Mouse (Mus musculus) brown adipose tissue, adult 24 weeks (tissue): ENCODE measurements around the gene Rnf145. TPM values are rescaled to one million over a fixed set of nuclear protein-coding genes. Genes with fewer than 3 reads are reported as not detected.

Experiments used
- H3K27ac ChIP-seq: fragments of 200-500 bp; replicated peaks from 2 replicates; pipeline ENCODE4 v1.5.1; 2012; ENCODE audit warnings: low read depth, mild to moderate bottlenecking, low read length
- H3K4me1 ChIP-seq: fragments of 200-500 bp; 2 replicates; pipeline ENCODE4 v1.6.1; 2012; ENCODE audit warnings: low read length, mixed read lengths; ENCODE audit not compliant: control insufficient read depth, insufficient read depth, insufficient read length
- H3K4me3 ChIP-seq: fragments of 200-500 bp; 2 replicates; pipeline ENCODE4 v1.5.1; 2012; ENCODE audit warnings: low read depth, mild to moderate bottlenecking, low read length, moderate library complexity; ENCODE audit not compliant: insufficient read depth
- polyA plus RNA-seq: library from polyadenylated mRNA; stranded (reverse); fragments of >200 nt; gene quantifications from 2 replicates; pipeline ENCODE4 v1.2.4, GENCODE M21; 2012; ENCODE audit not compliant: missing spikeins, insufficient read depth, insufficient read length

Gene Rnf145
- polyA plus RNA-seq, 1 experiment = 15.9 TPM

GRCm38 (mm10) chr11:44519950-44520761 lies 1.4 kb downstream of the Rnf145 start:
- H3K4me1 ChIP-seq = no peaks in the 10 kb centered on the region
- H3K4me3 ChIP-seq = peak overlapping the region; percentile 68

DNA sequence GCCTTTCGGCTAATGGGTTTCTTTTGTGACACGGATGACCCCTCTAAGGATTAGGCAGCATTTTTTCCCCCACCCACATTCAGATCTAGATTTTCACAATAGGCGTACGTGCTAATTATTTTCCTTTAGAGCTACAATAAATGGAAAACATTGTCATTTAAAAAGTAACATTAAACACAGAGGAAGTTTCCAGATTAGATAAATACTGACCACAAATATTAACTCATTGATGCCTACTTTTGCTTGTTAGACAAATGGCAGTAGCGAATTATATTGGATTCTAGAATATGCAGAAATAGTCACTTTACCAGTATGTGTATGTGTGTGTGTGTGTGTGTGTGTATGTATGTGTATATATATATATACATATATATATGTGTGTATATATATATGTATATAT lies 3.8 kb downstream of the Rnf145 start:
- H3K4me3 ChIP-seq = no peak overlapping the region
- H3K4me1 ChIP-seq = no peaks in the 10 kb centered on the region
- H3K27ac ChIP-seq = no peak overlapping the region

More at GRCm38 (mm10) chr11:44519950-44520761, 1.4 kb downstream of the Rnf145 start:
- H3K27ac ChIP-seq = peak overlapping the region; percentile 57

- H3K4me3 ChIP-seq = no peak overlapping the region
- no peak overlapping the region for H3K27ac ChIP-seq
- peaks cover 4% of the 10 kb centered on the region for H3K4me1 ChIP-seq
Measured at GRCm38 (mm10) chr11:44525765-44526164, 7.0 kb downstream of the Rnf145 start.

GRCm38 (mm10) chr11:44526654-44527263 lies 8.0 kb downstream of the Rnf145 start:
- Histone ChIP-seq H3K4me3 (no peak overlapping the region), H3K27ac (no peak overlapping the region), H3K4me1 (peaks cover 4% of the 10 kb centered on the region)

- no peak overlapping the region for H3K27ac ChIP-seq
- H3K4me3 ChIP-seq = no peak overlapping the region
- H3K4me1 ChIP-seq = peaks cover 4% of the 10 kb centered on the region
Measured at GRCm38 (mm10) chr11:44528560-44529199, 9.9 kb downstream of the Rnf145 start.

DNA sequence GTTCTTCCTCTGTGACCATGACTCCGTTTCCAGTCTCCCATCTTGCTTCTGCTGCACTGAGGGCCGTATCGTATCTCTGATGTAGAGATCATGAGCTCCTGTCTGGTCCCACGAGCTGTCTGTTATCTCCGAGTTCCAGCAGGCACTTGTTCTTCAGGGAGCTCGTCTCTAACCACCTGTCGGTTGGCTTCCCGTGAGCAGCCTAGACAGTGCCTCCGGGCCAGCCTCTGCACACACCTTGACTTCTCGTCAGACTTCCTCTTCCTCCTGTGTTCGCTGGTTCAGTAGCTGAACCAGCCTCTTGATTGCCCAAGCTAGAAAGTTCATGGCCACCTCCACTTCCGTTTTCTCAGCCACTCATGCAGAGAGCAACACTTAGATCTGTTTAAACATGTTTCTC lies 10.4 kb downstream of the Rnf145 start:
- Histone ChIP-seq H3K4me3 (no peak overlapping the region), H3K27ac (no peak overlapping the region), H3K4me1 (peaks cover 4% of the 10 kb centered on the region)

DNA sequence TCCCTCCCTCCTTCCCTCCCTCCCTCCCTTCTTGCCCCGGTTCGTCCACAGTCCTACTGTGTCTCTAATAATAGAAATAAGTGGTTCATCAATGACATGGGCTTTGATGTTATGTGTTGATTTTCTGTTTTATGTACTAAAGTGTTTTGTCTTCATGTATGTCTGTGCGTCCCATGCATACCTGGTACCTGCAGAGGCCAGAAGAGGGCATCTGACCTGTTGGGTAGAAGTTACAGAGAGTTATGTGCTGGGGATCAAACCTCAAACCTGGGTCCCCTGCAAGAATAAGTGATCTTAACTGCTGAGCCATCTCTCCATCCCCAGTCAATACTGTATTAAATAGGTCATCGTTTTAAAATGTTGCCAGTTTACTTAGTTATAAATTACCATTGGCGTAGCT lies 11.0 kb downstream of the Rnf145 start:
- no peak overlapping the region for H3K27ac ChIP-seq

GRCm38 (mm10) chr11:44530382-44530781 lies 11.6 kb downstream of the Rnf145 start:
- Histone ChIP-seq H3K4me1 (peaks cover 4% of the 10 kb centered on the region), H3K4me3 (no peak overlapping the region)

More for the DNA sequence above, 11.0 kb downstream of the Rnf145 start:
- peaks cover 4% of the 10 kb centered on the region for H3K4me1 ChIP-seq
- no peak overlapping the region for H3K4me3 ChIP-seq

GRCm38 (mm10) chr11:44530867-44531266 lies 12.1 kb downstream of the Rnf145 start:
- peaks cover 4% of the 10 kb centered on the region for H3K4me1 ChIP-seq
- no peak overlapping the region for H3K4me3 ChIP-seq
- H3K27ac ChIP-seq = no peak overlapping the region

More at GRCm38 (mm10) chr11:44530382-44530781, 11.6 kb downstream of the Rnf145 start:
- no peak overlapping the region for H3K27ac ChIP-seq

DNA sequence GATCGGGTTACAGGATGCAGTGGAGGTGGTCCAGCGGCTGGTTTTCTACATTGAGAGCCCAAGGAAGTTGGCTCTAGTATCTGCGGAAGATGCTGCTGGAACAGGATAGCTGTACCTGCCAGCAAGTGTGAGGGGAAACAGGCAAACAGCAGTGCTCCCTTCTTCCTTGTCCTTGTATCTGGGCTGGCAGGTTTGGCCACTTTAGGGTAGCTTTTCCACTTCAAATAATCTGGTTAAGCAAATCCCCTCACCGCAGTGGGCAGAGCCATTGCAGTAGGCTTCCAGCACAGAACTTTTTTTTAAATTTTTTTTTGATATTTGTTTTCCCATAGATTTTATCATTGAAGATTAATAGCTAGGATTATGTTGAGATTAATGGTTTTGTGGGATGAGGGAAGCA lies 12.9 kb downstream of the Rnf145 start:
- Histone ChIP-seq H3K4me3 (no peak overlapping the region), H3K27ac (no peak overlapping the region)

DNA sequence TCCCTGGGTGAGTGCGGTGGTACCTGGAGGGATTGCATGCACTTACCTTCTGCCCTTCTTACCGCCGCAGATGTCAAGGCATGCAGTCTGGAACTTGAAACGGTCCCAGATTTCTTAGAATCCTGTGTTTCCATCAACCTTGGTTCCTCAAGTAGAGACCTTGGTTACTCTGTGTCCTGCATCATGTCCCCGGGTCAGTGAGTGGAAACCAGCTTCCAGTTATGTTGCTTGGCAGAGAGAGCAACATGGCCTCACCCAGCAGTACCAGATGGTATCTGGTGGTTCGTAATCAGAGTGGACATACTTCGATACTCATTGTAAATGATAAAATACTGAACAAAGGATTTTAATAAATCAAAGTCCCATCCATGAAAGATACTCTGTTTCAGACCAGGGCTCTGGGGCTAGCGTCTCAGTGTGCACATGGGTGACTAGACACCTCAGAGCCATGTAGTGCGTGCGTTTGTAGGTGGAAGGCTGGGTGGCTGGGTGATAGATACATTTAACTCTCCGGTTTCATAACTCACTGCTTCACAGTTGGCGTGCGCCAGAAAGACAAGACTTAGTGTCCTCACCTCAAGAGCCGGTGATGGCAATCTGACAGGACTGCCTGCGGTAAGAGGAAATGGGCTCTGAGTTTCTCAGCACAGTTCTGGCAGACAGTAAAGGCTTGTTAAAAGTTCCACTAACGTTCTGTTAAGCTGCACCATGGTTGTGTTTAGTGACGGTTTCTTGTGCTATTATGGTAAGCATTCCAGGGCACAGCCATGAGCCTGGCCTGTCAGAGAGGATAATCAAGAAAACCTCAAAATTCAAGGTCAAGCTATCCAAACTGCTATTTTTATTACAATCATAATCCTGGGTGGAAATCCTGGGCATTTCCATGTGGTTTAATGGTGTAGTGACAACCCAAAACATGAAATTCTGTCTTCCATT lies 14.3 kb downstream of the Rnf145 start:
- Histone ChIP-seq H3K27ac (no peak overlapping the region), H3K4me1 (peaks cover 6% of the 10 kb centered on the region), H3K4me3 (no peak overlapping the region)

More for the DNA sequence above, 12.9 kb downstream of the Rnf145 start:
- H3K4me1 ChIP-seq = peaks cover 4% of the 10 kb centered on the region

DNA sequence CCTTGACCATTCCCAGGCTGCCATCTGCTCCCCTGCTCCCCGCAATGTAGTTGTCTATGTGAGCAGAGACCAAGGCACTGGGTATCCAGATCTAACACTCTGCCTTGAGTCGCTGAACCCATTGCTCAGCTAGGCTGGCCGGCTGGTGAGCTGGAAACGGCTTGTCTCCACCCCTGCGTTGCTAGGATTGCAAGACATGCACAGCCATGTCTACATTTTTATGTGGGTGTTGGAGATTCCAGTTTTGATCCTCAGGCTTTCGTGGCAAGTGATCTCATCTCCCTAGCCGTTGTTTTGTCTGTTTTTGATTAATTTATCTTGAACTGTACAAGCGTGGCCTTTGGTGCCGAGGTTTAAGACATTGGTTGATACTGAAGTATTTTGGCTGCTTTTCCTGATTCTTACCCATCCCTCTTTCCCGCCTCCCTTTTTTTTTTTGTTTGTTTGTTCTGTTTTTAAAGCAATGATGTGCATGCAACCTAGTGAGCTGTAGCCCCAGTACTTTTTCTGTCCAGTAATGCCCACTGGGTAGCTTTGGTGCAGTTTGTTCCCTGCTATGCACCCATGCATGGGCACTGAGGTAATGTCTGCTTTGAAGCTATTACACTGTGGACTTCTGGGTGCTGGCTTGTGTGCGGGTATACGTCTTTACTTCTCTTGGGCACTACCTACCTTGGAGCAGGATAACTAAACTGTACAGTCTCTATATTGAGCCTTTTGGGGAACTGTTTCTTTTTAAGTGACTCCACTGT lies 16.4 kb downstream of the Rnf145 start:
- H3K27ac ChIP-seq = no peak overlapping the region
- peaks cover 7% of the 10 kb centered on the region for H3K4me1 ChIP-seq
- no peak overlapping the region for H3K4me3 ChIP-seq

GRCm38 (mm10) chr11:44537403-44537802 lies 18.6 kb downstream of the Rnf145 start:
- H3K4me1 ChIP-seq = peaks cover 9% of the 10 kb centered on the region
- no peak overlapping the region for H3K4me3 ChIP-seq
- H3K27ac ChIP-seq = no peak overlapping the region

DNA sequence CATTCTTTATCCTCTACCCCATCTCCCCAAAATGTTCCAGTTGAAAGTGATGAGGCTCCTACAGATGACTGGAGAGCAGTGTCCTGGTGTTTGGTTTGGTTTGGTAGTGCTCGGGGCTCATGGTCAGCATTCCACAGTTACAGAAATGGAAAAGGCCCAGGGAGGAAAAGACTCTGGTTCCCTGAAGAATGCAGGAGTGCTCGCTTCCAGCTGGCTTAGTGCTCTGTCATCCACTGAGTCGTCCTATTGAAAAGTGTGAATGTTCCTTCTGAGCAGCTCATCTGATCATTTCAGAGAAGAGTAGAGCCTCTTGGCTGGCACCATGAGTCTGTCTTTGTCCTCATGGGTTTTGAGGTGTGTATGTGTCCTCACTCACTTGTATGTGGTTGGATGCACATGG lies 19.3 kb downstream of the Rnf145 start:
- Histone ChIP-seq H3K4me1 (peaks cover 9% of the 10 kb centered on the region), H3K27ac (peak overlapping the region; percentile 47), H3K4me3 (no peak overlapping the region)
